Mouse (Mus musculus): ENCODE results near the gene Tmem11.
A peak's percentile ranks its signal among the peaks of the same experiment; 100 is the strongest.
"Not testable (repeated sequence)": the region's sequence is repeated elsewhere in the genome, so short reads cannot be mapped to it uniquely, and the experiment has no call there.

The Tmem11 gene

GRCm38 (mm10) chr11:60886986-60887385, 7.9 kb upstream of the Tmem11 start:
- not testable (repeated sequence) for DNase-seq (ENCODE audit: low spot score)

- DNase-seq (ENCODE audit: low spot score) = no peak
Observed at GRCm38 (mm10) chr11:60882386-60882785, 3.3 kb upstream of the Tmem11 start.

DNA sequence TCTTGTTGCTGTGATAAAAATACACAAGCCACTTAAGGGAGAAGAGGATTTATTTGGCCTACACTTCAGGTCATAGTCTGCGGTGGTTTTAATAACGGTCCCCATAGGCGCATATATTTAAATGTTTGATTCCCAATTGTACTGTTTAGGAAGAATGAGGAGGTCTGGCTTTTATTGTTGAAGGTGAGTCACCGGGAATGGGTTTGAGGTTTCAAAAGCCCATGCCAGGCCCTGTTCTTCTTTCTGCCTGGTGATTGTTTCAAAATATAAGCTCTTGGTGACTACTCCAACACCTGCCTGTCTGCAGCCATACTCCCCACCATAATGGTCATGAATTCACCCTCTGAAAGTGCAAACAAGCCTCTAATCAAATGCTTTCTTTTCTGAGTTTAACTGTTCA, 1.5 kb upstream of the Tmem11 start:
- no peak for DNase-seq (ENCODE audit: low spot score)

GRCm38 (mm10) chr11:60879423-60879822, 351 bp upstream of the Tmem11 start:
- peak; percentile 42 for DNase-seq (ENCODE audit: low spot score)

- peak; percentile 50 for DNase-seq (ENCODE audit: low spot score)
Observed at GRCm38 (mm10) chr11:60878056-60878612, 938 bp downstream of the Tmem11 start.

DNA sequence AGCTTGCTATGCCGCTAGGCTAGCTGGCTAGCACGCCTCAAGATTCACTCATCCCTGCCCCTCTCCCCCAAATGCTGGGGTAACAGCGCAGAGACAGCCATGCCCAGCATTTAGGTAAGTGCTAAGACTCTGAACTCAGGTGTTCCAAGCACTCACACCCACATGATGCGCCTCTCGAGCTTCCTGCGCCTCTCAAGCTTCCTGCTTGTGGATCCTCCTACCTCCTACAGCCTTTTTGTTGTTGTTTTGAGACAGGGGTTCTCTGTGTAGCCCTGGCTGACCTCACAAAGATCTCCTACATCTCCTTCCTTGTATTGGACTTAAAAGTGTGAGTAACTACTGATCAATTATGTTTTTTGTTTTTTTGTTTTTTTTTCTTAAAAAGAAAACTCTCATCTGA, 6.0 kb downstream of the Tmem11 start:
- no peak for DNase-seq (ENCODE audit: low spot score)

- DNase-seq (ENCODE audit: low spot score) = no peak
Observed at GRCm38 (mm10) chr11:60871409-60871808, 7.7 kb downstream of the Tmem11 start.

- not testable (repeated sequence) for DNase-seq (ENCODE audit: low spot score)
Observed at GRCm38 (mm10) chr11:60869471-60869870, 9.6 kb downstream of the Tmem11 start.

DNA sequence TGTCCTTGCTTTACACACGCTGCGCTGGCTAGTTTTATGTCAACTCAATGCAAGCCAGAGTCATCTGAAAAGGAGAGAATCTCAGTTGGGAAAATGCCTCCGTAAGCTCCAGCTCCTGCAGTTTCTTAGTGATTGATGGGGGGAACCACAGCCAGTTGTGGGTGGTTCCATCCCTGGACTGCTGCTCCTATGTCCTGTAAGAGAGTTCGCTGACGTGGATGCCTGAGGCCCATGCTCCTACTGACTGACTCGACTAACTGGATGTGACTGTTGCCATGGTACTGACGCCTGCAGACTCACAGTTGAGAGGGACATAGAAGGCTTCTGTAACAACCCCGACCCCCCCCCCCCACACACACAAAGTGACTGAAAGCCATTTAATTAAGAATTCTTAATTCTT, 11.2 kb downstream of the Tmem11 start:
- DNase-seq (ENCODE audit: low spot score) = no peak

DNA sequence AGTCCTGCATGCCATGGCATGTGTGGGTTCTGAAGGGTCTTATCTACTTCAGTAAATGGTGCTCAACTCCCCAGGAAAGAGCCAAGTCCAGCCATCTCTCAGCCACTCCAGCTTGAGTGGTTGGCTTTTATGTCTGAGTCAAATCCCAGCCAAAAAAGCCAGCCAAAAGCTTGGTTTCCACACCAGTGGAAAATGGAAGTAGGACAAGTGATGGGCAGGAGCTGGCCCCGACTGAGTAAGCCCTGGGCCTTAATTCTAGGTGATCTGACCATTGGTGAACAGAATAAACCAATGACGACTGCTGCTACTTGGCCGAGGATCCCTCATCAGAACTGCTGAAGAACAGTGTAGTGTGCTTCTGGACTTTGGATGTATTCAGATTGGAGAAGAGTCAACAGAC, 11.6 kb downstream of the Tmem11 start:
- no peak for DNase-seq (ENCODE audit: low spot score)

DNA sequence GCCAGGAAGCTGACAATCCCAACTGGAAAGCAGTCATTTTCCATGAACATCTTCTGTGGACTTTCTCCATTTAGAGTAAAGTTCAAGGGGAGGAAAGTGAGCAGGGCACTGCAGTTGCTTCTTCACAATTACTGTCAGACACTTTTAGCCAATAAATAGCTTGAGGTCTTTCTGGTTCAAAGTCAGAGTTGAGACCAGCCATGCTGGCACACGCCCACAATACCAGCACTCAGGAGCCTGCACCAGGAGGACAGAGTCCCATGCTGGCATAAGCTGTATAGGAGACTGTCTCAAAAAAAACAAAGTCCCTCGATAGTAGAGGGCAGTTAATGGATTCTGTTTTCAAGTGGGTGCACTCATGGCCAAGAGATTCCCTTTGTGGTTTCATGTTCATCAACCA, 13.1 kb downstream of the Tmem11 start:
- DNase-seq (ENCODE audit: low spot score) = no peak

DNA sequence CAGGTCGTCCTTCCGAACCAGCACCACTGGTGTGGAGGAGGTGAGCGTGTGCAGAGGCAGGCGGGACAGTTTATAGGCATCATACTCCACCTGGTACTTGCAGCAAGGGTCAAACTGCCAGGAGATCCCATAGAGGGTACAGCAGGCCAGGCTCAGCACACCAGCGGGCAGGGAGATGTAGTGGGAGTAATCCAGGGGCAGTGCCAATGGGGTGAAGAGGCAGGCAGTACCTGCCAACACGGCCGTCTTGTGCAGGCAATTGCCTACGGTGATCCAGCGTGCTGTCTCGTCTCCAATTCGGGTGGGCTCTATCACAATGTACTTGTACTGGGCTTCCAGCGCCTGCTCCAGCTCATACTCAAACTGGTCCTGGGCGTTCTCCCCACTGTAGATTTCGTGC, 14.2 kb downstream of the Tmem11 start:
- no peak for DNase-seq (ENCODE audit: low spot score)

DNA sequence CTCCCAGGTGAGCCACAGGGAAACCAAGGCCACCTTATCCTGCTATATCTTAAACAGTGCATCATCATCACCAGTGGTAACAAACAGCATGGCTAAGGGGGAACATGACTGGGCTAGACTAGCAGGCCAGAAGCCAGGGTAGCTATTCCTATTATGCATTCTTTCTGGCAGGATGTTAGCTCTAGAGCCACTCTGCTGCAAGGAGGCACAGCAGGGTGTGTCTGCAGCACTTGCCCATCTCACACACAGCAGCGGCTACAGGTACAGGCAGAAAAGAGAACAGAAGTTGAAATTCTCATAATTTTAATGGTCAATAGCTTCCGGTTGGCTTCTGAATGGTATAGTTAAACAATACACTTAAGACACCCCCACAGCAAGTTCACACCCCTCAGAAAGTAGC, 14.9 kb downstream of the Tmem11 start:
- peak; percentile 29 for DNase-seq (ENCODE audit: low spot score)

GRCm38 (mm10) chr11:60863196-60863595, 15.9 kb downstream of the Tmem11 start:
- no peak for DNase-seq (ENCODE audit: low spot score)

DNA sequence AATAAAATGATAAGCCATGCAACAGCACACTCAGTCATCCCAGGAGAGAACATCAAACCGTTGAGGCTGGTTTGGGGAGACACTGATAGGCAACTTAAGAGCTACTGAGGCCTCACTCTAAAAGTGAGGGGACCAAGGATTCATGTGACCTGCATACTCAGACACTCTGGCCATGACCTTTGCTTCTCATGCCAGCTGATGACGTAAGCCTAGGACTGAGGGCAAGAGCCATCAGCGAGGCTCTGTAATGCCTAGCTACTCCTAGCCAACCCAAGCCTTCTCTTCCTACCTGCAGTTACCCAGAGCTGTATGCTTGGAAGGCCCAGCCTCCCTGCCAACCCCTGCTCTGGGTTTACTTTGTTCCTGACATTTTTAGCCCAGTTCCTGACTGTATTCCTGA, 17.1 kb downstream of the Tmem11 start:
- no peak for DNase-seq (ENCODE audit: low spot score)

- DNase-seq (ENCODE audit: low spot score) = no peak
Observed at GRCm38 (mm10) chr11:60856587-60856986, 22.5 kb downstream of the Tmem11 start.

GRCm38 (mm10) chr11:60845415-60845814, 33.7 kb downstream of the Tmem11 start:
- no peak for DNase-seq (ENCODE audit: low spot score)

GRCm38 (mm10) chr11:60843412-60843811, 35.7 kb downstream of the Tmem11 start:
- DNase-seq (ENCODE audit: low spot score) = no peak

DNA sequence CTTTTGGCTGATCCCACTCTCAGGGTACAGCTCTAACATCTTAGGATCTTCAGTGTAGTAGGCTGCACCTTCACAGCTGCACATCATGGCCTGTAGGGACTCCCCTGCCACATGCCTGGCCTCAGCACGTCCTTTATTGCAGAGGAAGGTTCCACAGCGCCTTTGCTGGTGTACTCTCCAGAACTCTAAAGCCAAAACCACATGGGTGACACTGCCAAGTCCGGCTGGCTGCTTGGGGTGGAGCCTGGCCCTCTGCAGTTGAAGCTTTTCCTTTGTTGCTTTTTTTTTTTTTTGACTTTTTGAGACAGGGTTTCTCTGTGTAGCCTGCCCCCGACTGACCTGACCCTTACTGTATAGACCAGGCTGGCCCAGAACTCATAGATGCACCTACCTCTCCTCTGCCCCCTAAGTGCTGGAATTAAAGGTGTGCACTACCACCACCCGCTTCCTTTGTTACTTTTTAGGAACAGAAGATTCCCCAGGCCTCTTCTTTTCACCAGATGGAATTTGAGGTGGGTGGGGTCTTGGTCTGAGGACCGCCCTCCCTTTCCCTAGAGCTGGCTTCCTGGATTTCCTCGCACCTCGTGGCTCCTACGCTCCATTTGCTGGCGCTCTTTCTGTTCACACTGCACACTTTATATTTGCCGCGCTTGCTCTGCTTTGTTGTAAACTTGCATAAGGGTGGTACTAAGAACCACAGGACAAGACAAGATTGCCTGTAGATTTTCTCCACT, 37.4 kb downstream of the Tmem11 start:
- no peak for DNase-seq (ENCODE audit: low spot score)

- DNase-seq (ENCODE audit: low spot score) = no peak
Observed at GRCm38 (mm10) chr11:60837644-60838406, 41.2 kb downstream of the Tmem11 start.

DNA sequence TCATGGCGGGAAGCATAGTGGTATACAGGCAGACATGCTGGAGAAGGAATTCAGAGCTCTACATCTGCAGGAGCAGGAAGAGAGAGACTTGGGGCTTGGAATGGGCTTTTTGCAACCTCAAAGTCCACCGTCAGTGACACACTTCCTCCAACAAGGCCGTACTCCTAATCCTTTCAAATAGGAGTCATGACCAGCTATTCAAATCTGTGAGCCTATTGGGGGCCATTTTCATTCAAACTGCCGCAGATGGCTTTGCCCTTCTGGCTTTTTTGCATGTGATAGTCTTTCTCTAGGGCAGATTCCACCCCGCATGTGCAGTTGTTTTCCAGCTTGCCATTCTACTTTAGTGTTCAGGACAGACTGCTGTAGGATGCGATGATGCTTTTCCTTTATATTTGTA, 42.2 kb downstream of the Tmem11 start:
- DNase-seq (ENCODE audit: low spot score) = no peak

DNA sequence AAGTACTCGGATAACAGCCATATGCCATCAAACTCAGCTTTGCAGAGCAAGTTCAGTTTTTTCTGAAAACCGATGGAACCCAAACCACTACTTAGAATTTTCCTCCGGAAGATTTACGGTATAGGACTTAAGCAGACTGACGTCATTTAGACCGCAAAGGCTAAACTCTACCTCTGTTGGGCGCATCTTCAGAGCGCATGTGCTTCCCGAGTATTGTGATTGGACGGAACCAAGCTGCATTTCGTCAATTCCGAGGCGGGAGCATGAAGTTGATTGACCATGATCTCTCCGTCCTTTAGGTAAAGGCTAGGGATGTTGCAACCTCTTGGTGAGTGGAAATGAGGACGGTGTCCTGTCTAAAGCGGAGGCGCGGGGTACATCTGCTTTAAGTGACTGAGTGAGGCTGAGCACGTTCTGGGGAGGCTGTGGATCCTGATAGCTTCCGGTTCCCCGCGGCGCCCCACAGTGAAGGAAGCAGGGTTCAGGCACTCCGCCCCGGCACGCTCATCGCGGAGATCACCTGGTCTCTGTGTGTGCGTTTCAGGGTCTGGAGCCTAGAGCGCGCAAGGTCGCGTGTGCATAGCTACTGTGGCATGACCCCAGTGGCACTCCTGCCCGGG, 48.5 kb downstream of the Tmem11 start, which contains the start of gene Dhrs7b:
Gene Dhrs7b, plus strand, starts transcription at position 199 of the 620 bp plus-strand sequence.
- DNase-seq (ENCODE audit: low spot score) = peak; percentile 85

DNA sequence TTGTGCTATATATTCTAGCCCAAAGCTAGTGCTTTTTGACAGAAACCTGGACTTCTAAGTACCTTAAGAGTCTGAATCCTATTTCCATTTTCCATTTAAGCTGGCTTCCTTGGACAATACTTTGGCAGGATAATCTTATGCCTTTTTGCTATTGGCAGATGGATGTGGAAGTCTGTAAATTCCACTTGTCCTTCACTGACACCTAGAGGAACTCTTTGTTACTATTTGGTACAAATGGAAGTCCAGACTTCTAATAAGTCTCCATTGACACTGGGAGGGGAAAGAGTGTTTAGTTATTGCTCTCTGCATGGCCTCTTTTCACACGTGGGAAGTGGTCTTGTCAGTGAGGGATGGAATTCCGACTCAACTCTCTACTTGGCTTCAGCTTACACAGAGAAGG, 50.2 kb downstream of the Tmem11 start:
- no peak for DNase-seq (ENCODE audit: low spot score)

Data from urinary bladder, postnatal 14 days (tissue).